Mouse (Mus musculus) ES-E14 (cell line): Measurements from ENCODE around the gene Tmem80.

Source experiments
- CHD2 ChIP-seq: IDR thresholded peaks from 2 replicates; pipeline ENCODE4 v1.6.1; 2014; ENCODE audit warnings: mild to moderate bottlenecking, low read depth, low read length, inconsistent platforms
- HCFC1 ChIP-seq: IDR thresholded peaks from 2 replicates; pipeline ENCODE4 v1.6.1; 2012; ENCODE audit warnings: low read length, inconsistent platforms, borderline replicate concordance; ENCODE audit not compliant: insufficient read depth
- MAFK ChIP-seq: IDR thresholded peaks from 2 replicates; pipeline ENCODE4 v1.6.1; 2014; ENCODE audit warnings: mild to moderate bottlenecking, low read depth, low read length, inconsistent platforms; ENCODE audit not compliant: insufficient read depth
- ZC3H11A ChIP-seq: IDR thresholded peaks from 2 replicates; pipeline ENCODE4 v1.6.1; 2012; ENCODE audit warnings: low read depth, mild to moderate bottlenecking, inconsistent platforms, low read length, borderline replicate concordance
- ZNF384 ChIP-seq: IDR thresholded peaks from 2 replicates; pipeline ENCODE4 v1.6.1; 2012; ENCODE audit warnings: low read depth, low read length, inconsistent platforms

GRCm38 (mm10) chr7:141301386-141301785, 26.2 kb upstream of the Tmem80 start:
- TF ChIP-seq HCFC1, result no peak
- TF ChIP-seq MAFK, result no peak
- TF ChIP-seq ZNF384, result no peak
- no peak for TF ChIP-seq ZC3H11A
- no peak for TF ChIP-seq CHD2
